Mouse (Mus musculus): ENCODE results near the gene Sub1.

- TF ChIP-seq TAL1 (IDR thresholded peaks at IDR 0.05; ENCODE audit: low read length) (no peak), GATA1 (IDR thresholded peaks at IDR 0.05; ENCODE audit: low read length) (no peak)
Measured at GRCm38 (mm10) chr15:11996883-11997282, at the start of gene Sub1.

Data from erythroblast, embryonic 14.5 days (primary cell).